Mouse (Mus musculus) heart, adult 2 months (tissue): ENCODE results near the gene Rhot2. TPM values are rescaled to one million over a fixed set of nuclear protein-coding genes. Genes with fewer than 3 reads are reported as not detected.

Experiments
- DNase-seq, 2 experiments: peaks; one replicate each; pipeline ENCODE4 v3.0.0; 2021
- H3K27ac ChIP-seq: fragments of 200-600 bp; 2 replicates; pipeline ENCODE4 v1.8.1; 2022
- H3K27me3 ChIP-seq: fragments of 200-500 bp; 2 replicates; pipeline ENCODE4 v1.6.1; 2012; ENCODE audit warnings: mild to moderate bottlenecking, low read length, inconsistent platforms, mixed read lengths; ENCODE audit not compliant: control insufficient read depth, insufficient read depth
- H3K36me3 ChIP-seq: fragments of 200-500 bp; 2 replicates; pipeline ENCODE4 v1.6.1; 2012; ENCODE audit warnings: low read length, inconsistent platforms; ENCODE audit not compliant: control insufficient read depth, insufficient read depth
- H3K4me1 ChIP-seq: fragments of 200-500 bp; 2 replicates; pipeline ENCODE4 v1.6.1; 2011; ENCODE audit warnings: low read length; ENCODE audit not compliant: control insufficient read depth, insufficient read depth
- H3K4me3 ChIP-seq: fragments of 200-600 bp; 2 replicates; pipeline ENCODE4 v1.8.1; 2022
- H3K79me2 ChIP-seq: fragments of 200-500 bp; replicated peaks from 2 replicates; pipeline ENCODE4 v1.6.1; 2012; ENCODE audit warnings: mild to moderate bottlenecking, inconsistent platforms, low read length, moderate library complexity, mixed read lengths; ENCODE audit not compliant: control insufficient read depth, insufficient read depth
- H3K9ac ChIP-seq: fragments of 200-500 bp; 2 replicates; pipeline ENCODE4 v1.6.1; 2012; ENCODE audit warnings: low read depth, mild to moderate bottlenecking, control low read depth, inconsistent platforms, low read length, mixed read lengths
- CTCF ChIP-seq: fragments of 200-600 bp; IDR thresholded peaks from 2 replicates; pipeline ENCODE4 v1.8.1; 2022; ENCODE audit warnings: antibody characterized with exemption, mild to moderate bottlenecking, moderate library complexity
- EP300 ChIP-seq: fragments of 200-500 bp; IDR thresholded peaks from 2 replicates; pipeline ENCODE4 v1.6.1; 2011; ENCODE audit warnings: low read depth, low read length, control low read depth; ENCODE audit not compliant: insufficient read depth
- POLR2A ChIP-seq: fragments of 200-500 bp; IDR thresholded peaks from 2 replicates; pipeline ENCODE4 v1.6.1; 2011; ENCODE audit warnings: mild to moderate bottlenecking, low read depth, low read length, control low read depth; ENCODE audit not compliant: insufficient read depth
- WGBS: fragments of 180-500 bp; shearing (Covaris S2); methylation state at CpG from one replicate; pipeline ENCODE4 v1.1.7; 2018; 5-methylcytosine and 5-hydroxymethylcytosine counted together
- intact Hi-C: fragments of 180-260 bp; cut with DNase I; formaldehyde crosslinking; loops from one replicate; pipeline ENCODE4 v1.15.1; 2025
- polyA plus RNA-seq: library from polyadenylated mRNA; depleted of rRNA; stranded (reverse); fragments of >200 nt; gene quantifications from 2 replicates; pipeline ENCODE4 v1.2.3, GENCODE M21; 2012
- total RNA-seq, 2 experiments: library from RNA; stranded (reverse); gene quantifications; 2 replicates each; pipeline ENCODE4 v1.2.3; 2021

Rhot2 gene
- total and polyA plus RNA-seq, 3 experiments: 120 to 209 (median 139) TPM

DNA sequence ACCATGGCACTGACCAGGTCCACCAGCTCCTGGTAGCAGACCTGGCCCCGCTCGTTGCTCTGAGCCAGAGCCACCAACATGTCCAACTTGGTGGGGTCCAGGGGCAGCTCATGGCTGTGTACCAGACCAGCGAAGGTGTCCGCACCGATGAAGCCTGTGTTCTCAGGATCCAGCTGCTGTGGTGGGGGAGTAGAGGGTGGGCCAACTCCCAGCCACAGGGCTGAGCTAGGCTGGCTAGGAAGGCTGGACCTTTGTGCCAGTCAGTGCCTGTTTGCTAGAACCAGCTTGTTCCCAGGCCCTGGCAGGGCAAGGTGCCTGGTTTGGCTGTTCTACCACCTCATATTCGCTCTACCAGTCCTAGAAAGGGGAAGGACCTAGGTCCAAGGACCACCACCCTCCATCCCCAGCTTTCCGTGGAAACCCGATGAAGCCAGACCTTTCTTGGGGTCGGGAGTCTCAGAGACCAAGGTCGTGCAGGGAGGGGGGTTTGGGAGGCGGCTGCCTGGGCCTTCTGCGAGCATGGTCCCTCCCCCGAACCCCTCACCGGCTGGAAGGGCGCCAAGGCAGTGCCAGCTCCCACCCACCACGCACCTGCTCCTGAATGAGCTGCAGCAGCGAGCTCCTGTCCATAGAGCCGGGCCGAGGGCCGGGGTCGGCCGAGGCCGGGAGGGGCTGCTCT, 8.1 kb downstream of the Rhot2 start:
- no peaks in the 10 kb centered on the region; the same call in 1 of the 2 replicates for H3K36me3 ChIP-seq
- H3K9ac ChIP-seq: peak overlapping the region; percentile 59
- DNase-seq: no peak
- H3K27ac ChIP-seq: peak overlapping the region; percentile 73
- no peaks in the 10 kb centered on the region for H3K27me3 ChIP-seq
- 21% methylated on average over 23 of the region's 23 CpGs for WGBS
- peaks cover 23% of the 10 kb centered on the region for H3K4me1 ChIP-seq
- peak overlapping the region; percentile 40 for H3K4me3 ChIP-seq
- intact Hi-C loops: no loop called here
- peak; percentile 11; the same call in 1 of the 2 replicates for TF ChIP-seq POLR2A
- TF ChIP-seq CTCF: no peak
- H3K79me2 ChIP-seq: peaks cover 2% of the 10 kb centered on the region

DNA sequence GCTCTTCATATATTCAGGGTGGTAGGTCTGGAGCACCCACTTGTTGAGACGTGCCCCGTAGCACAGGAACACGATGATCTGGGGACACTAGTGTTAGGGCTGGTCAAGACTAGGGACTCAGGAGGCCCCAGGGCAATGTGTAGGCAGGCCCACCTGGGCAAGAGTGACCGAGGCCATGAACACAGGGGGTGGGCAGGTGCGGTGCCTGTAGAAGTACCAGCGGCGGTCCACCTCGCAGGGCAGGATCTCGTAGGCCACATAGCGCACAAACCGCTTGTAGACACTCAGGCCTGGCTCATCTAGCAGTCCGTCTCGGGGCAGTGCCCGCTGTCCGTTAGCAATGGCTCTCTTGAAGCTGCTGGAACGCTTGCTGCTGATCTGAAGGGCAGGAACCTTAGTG, 8.8 kb downstream of the Rhot2 start:
- peaks cover 2% of the 10 kb centered on the region for H3K79me2 ChIP-seq

DNA sequence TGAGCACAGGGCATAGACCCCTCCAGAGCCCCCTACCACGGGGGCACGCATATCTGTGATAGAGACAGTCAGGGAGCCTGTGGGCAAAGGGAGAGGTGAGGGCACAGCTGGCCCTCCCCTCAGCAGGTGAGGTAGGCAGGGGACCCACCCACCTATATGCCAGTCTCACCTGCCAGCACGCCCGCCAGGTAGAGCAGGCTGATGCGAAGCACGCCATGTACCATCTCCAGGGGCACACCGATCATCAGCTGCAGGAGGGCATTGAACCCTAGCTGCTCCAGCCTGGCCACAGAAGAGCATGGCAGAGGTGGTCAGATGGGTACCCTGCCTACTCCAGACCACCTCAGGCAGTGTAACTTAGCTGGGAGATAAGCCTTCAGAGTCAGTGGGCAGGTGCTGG, 9.3 kb downstream of the Rhot2 start:
- peaks cover 2% of the 10 kb centered on the region for H3K79me2 ChIP-seq
- DNase-seq: no peak
- no peak overlapping the region for H3K27ac ChIP-seq
- H3K27me3 ChIP-seq: no peaks in the 10 kb centered on the region
- TF ChIP-seq EP300 (no peak), POLR2A (no peak), CTCF (no peak)
- intact Hi-C loops: no loop called here
- peaks cover 26% of the 10 kb centered on the region for H3K4me1 ChIP-seq
- H3K36me3 ChIP-seq: no peaks in the 10 kb centered on the region; the same call in 1 of the 2 replicates
- 94% methylated on average over 7 of the region's 7 CpGs for WGBS
- no peak overlapping the region for H3K9ac ChIP-seq
- H3K4me3 ChIP-seq: no peak overlapping the region

More for the DNA sequence above, 8.8 kb downstream of the Rhot2 start:
- peaks cover 26% of the 10 kb centered on the region for H3K4me1 ChIP-seq
- H3K4me3 ChIP-seq: no peak overlapping the region
- TF ChIP-seq POLR2A (no peak), EP300 (no peak), CTCF (no peak)
- peak overlapping the region; percentile 73; the same call in 1 of the 2 replicates for H3K27ac ChIP-seq
- H3K36me3 ChIP-seq: no peaks in the 10 kb centered on the region; the same call in 1 of the 2 replicates
- peak overlapping the region; percentile 59 for H3K9ac ChIP-seq
- WGBS: 80% methylated on average over 16 of the region's 16 CpGs
- DNase-seq: no peak
- no peaks in the 10 kb centered on the region for H3K27me3 ChIP-seq
- intact Hi-C loops: no loop called here

DNA sequence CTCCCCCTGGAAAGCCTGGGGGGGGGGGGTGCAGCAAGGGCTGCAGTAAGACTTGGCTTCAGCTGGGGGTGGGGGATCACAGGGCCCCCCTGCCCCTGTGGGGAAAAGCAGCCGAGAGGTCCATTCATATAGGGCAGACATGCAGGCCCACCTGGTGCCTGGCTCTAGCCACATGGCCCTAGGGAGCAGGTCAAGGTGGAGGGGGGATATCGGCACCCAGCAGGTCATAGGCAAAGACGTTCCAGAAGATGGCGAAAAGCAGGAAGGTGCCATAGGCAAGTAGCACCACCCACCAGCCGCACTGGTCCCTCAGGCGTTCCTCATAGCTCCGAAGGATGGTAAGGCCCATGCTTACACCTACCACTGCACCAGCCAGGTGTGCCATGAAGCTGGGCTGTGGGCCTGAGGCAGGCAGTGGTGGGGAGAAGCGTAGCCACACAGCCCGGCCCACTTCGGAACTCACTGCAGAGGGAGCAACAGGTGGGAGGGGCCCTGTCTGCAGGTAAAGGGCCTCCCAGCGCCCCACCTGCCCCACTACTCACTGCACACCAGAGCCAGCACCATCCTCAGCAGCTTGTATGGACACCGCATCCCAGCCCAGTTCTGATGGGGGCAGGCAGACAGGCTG, 9.9 kb downstream of the Rhot2 start:
- H3K4me1 ChIP-seq: peaks cover 26% of the 10 kb centered on the region

DNA sequence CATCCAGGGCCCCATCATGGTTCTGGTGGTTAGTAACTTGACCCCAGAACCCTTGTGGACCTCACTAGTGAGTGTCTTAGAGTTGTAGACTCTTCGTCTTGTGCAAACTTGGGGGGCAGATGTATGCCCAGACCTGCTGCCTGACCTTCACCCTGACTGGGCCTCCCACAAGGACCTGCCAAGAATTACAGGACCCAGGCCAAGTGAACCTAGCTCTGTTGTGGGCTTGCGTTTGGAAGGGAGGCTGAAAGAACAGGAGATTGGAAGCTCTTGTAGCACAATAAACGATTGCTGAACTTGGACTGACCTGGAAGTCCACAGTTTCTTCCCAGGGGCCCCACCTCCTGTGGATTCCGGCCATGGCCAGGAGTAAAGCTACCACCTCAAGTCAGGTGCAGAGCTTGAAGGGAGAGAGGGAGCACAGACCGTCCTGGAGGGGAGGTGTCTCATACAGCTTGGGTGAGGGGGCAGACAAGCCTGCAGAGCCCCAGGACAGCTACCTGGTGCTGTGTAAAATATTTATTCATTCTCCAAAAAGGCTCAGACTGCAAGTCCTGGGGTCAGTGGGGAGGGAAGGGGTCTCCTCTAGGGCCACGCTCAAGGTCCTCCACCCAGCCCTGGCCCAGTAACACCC, 10.6 kb downstream of the Rhot2 start:
- Histone ChIP-seq H3K36me3 (no peaks in the 10 kb centered on the region; the same call in 1 of the 2 replicates), H3K9ac (peak overlapping the region; percentile 84), H3K27me3 (no peaks in the 10 kb centered on the region), H3K4me1 (peaks cover 26% of the 10 kb centered on the region), H3K79me2 (peaks cover 2% of the 10 kb centered on the region), H3K27ac (peak overlapping the region; percentile 100), H3K4me3 (peak overlapping the region; percentile 85)
- WGBS: 10% methylated on average over 6 of the region's 6 CpGs
- DNase-seq: peak; percentile 40 to 56
- intact Hi-C loops: loop anchor here (5.0 kb wide), 1 partner anchor 33 kb away; the partner anchor contains the start of gene Mcrip2
- TF ChIP-seq POLR2A (no peak), CTCF (no peak), EP300 (no peak)

More for the DNA sequence above, 9.9 kb downstream of the Rhot2 start:
- no peak for DNase-seq
- WGBS: 83% methylated on average over 12 of the region's 12 CpGs
- Histone ChIP-seq H3K27ac (peak overlapping the region; percentile 100; the same call in 1 of the 2 replicates), H3K79me2 (peaks cover 2% of the 10 kb centered on the region), H3K27me3 (no peaks in the 10 kb centered on the region), H3K36me3 (no peaks in the 10 kb centered on the region; the same call in 1 of the 2 replicates), H3K9ac (0 out of 2 replicates have a peak overlapping the region, but pooled peaks have one; percentile 19), H3K4me3 (peak overlapping the region; percentile 85; the same call in 1 of the 2 replicates)
- intact Hi-C loops: loop anchor here (5.0 kb wide), 1 partner anchor 33 kb away; the partner anchor contains the start of gene Mcrip2
- TF ChIP-seq CTCF (no peak), POLR2A (no peak), EP300 (no peak)
